Mouse (Mus musculus): ENCODE data around the gene Osbpl3.

The Osbpl3 gene

DNA sequence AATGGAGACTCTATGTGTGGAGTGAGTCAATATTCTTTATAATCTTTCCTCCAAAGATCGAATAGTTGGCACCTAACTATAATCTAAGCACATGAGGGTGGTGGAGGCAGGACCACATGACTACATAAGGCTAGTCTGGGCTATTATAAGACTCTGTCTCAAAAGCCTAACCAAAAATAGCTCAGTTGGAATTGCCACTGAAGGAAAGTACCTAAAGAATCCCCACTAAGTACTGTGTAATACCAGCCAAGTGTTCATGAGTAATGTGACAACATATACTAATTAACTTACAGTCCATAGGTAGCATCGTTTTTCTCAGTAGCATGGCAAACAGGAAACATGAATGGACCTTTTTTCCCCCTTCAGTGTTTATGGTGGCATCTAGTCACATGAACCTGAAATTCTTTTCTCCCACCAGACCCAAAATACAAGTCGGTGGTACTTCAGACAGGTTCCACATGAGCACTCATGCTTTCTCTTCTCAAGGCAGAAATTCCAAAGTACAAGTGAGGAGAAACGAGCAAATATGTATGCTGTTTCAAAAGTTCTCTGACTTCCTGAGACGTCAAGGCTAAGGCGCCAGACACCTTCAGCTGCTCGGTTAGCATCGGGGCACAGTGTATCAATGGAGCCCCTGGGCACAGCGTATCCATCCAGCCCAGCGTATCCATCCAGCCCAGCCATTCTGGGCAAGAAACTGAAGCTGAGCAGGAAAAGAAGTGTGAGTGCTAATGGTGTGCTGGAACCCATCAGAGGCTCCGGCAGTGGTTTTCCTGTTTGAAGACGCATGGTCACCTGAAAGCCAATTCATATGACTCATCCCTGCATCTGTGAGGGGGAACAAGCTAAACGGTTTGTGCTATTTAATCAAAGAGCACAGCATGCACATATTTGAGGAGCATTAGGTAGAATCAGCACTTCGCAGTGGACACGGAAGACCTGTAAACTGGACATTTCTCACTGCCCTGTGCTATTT lies 120.9 kb downstream of the Osbpl3 start:
- no peak for DNase-seq (ENCODE audit: low spot score in 2 of 2)

DNA sequence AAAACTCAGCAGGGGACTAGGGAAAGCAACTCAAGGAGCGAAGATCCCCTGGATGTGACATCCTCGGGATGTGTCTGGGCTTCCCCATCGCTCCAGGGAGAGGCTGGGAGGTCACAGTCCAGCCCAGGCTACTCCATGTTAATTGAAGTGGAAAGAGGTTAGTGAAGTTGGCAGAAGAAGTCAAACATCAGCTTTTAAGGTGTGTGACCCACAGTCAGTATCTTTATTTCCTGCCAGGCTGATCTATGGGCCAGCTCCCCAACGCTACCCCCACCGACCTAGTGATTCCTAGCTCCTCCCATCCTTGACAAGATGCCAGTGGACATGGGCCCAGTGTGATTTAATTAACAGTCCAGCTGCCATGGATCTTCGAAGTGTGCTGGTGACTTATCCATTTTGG lies 122.7 kb downstream of the Osbpl3 start:
- DNase-seq (ENCODE audit: low spot score in 2 of 2) = no peak

DNA sequence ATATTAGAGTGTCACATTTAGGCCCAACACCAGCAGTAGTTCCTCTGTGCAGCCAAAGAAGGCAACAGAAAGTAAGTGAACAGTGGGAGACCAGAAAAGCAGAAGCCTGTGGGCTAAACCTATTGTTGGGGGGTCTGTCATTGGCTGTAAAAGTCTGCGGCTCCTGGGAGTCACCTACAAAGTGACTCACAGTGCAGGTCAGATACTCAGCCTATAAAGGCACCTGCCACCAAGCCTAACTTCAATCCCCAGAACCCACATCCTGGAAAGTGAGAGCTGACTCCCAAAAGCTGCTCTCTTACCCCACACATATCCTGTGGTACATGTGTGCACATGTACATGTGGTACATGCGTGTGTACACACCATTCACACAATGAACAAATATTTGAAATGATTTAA lies 124.5 kb downstream of the Osbpl3 start:
- DNase-seq (ENCODE audit: low spot score in 2 of 2) = no peak

GRCm38 (mm10) chr6:50329380-50329779 lies 126.6 kb downstream of the Osbpl3 start:
- DNase-seq (ENCODE audit: low spot score in 2 of 2) = no peak

DNA sequence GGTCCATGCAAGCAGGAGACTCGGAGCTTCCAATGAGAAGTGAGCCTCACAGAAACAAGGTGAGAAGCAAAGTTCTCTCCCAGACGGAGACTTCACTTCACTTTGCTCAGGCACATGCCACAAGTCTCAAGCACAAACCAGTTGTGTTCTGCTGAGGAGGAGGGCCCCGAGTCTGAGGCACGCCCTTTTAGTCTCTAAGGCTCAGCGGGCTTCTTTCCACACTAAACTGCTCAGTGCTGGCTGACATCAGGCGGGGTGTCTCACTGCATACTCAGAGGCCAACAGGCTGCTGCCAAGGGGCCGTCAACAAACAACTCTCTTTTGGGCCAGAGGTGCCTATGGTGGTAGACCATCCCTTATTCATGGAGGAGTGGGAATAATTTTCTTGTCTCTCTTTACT lies 127.1 kb downstream of the Osbpl3 start:
- no peak for DNase-seq (ENCODE audit: low spot score in 2 of 2)

- DNase-seq (ENCODE audit: low spot score in 2 of 2) = no peak
Observed at GRCm38 (mm10) chr6:50326192-50326591, 129.8 kb downstream of the Osbpl3 start.

GRCm38 (mm10) chr6:50325485-50325884 lies 130.5 kb downstream of the Osbpl3 start:
- no peak for DNase-seq (ENCODE audit: low spot score in 2 of 2)

GRCm38 (mm10) chr6:50322631-50323030 lies 133.4 kb downstream of the Osbpl3 start:
- DNase-seq (ENCODE audit: low spot score in 2 of 2) = no peak

- DNase-seq (ENCODE audit: low spot score in 2 of 2) = peak in 1 of 2 experiments; percentile 29
Observed at GRCm38 (mm10) chr6:50321739-50322138, 134.3 kb downstream of the Osbpl3 start.

GRCm38 (mm10) chr6:50318590-50319172 lies 137.3 kb downstream of the Osbpl3 start:
- no peak for DNase-seq (ENCODE audit: low spot score in 2 of 2)

- DNase-seq (ENCODE audit: low spot score in 2 of 2) = no peak
Observed at GRCm38 (mm10) chr6:50318150-50318549, 137.9 kb downstream of the Osbpl3 start.

GRCm38 (mm10) chr6:50316795-50317505 lies 139.1 kb downstream of the Osbpl3 start:
- no peak for DNase-seq (ENCODE audit: low spot score in 2 of 2)

DNA sequence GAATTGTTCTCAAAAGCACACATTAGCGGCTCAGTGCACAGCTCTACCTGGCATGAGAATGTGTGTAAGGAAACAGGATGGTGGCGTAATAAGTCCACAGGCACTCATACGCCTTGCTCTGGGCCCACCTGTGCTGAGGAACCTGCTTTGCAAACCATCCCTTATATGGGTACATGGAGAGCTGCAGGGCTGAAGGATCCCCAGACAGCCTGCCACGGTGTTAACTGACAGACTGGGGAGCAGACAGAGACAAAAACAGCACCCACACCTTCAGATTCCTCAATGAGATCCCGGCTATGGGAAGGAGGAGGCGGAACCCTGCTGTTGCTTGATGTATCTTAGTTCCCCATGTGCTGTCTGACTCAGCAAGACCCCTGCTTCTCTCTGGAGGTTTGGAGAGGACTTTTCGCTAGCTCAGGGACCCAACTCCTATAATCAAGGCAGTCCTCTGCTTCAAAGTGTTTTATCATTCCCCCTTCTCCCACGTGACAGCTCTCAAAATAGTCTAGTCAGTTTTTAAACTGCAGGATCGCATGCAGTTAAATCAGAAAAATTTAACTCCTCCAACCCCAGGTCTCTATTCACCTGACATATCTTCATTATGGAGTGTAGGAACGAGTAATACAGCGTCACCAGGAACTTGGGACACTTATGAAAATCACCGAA lies 141.5 kb downstream of the Osbpl3 start:
- DNase-seq (ENCODE audit: low spot score in 2 of 2) = no peak

GRCm38 (mm10) chr6:50312647-50313046 lies 143.4 kb downstream of the Osbpl3 start:
- peak; percentile 63 to 74 for DNase-seq (ENCODE audit: low spot score in 2 of 2)

DNA sequence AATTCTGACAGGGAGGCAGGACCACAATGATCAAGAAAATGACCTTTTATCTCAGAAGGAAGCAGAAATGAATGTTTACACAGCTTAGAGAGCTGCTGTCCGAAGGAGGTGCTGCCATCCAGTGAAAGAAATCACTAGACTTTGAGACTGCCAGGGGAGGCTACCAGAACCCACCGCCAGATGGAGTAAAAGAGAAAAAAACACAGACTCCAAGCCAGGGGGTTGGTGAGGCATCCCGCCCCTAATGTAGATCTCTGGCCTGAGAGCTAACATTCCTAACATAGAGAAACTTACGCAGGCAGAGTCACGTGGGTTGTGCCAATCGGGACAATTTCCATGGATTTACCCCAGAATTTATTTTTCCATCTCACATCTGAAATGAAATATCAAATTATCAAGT lies 147.0 kb downstream of the Osbpl3 start:
- DNase-seq (ENCODE audit: low spot score in 2 of 2) = no peak

DNA sequence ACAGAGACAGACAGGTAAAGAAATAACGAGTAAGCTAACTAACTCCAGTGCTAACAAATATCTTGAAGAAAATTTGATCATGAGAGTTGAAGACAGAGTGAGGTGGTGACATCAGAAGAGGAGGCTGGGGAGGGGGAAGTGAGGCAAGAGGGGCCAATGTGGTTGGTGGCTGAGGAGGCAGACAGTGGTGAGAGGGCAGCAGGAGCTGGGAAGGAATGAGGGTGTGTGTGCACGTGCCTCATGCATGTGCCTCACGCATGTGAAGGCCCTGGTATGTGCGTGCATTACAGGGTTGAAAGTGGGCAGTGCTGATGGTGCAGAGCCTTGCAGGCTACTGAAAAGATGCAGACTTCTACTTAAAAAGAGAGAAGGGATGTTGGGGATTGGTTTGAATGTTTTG lies 149.4 kb downstream of the Osbpl3 start:
- DNase-seq (ENCODE audit: low spot score in 2 of 2) = no peak

- peak; percentile 41 to 73 for DNase-seq (ENCODE audit: low spot score in 2 of 2)
Observed at GRCm38 (mm10) chr6:50304949-50305491, 151.0 kb downstream of the Osbpl3 start.

- no peak for DNase-seq (ENCODE audit: low spot score in 2 of 2)
Observed at GRCm38 (mm10) chr6:50301121-50301520, 154.9 kb downstream of the Osbpl3 start.

- no peak for DNase-seq (ENCODE audit: low spot score in 2 of 2)
Observed at GRCm38 (mm10) chr6:50300622-50301021, 155.4 kb downstream of the Osbpl3 start.

DNA sequence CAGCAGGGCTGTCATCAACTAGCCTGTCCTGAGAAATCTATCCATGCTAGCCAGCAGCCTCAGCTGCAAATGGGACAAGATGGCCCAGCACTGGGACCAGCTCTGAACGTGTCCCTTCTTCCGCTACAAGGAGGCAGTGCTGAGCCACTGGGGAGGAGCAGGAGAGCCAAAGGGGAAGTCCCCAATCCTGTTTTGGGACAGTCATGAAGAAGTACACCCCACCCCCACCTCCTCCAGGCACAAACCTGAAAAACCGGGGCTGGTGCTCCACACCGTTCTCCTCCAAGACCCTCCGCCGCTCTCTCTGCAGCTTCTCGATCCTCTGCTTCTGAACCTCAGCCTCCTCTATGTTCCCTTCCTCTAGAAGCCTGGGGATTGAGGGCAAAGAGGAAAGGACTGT lies 156.9 kb downstream of the Osbpl3 start:
- DNase-seq (ENCODE audit: low spot score in 2 of 2) = no peak

GRCm38 (mm10) chr6:50297671-50298070 lies 158.3 kb downstream of the Osbpl3 start:
- no peak for DNase-seq (ENCODE audit: low spot score in 2 of 2)

DNA sequence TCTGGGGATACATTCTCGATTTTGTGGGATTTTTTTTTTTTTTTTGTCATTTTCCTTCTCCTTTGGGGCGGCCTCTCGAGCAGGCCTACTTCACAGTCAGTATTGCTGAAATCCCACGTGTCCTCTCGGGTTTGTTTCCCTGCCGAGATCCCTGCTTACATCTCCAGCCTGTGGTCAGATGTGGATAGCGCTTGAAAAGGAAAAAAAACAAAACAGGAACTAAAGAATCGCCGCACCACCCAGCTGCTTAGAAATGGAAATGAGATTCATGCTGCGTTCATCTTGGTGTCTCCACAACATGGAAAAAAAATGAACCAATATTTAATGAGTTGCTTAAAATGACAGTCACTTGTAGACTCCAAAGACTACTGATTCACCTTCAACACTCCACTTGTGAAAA lies 160.9 kb downstream of the Osbpl3 start:
- no peak for DNase-seq (ENCODE audit: low spot score in 2 of 2)

Measured in natural killer cell, adult 2 months (primary cell).